Mouse (Mus musculus) right cerebral cortex, postnatal 25 days (tissue): ENCODE results near the gene Hp.
A peak's percentile ranks its signal among the peaks of the same experiment; 100 is the strongest.

Experiments
- DNase-seq: peaks from one replicate; pipeline ENCODE4 v3.0.0; 2022

Hp gene

GRCm38 (mm10) chr8:109578900-109579301 is at the start of gene Hp:
Gene Hp, minus strand, starts transcription at chr8:109579172.
- no peak for DNase-seq

- DNase-seq: peak; percentile 46
Observed at GRCm38 (mm10) chr8:109628638-109629037, 49.7 kb upstream of the Hp start.

- no peak for DNase-seq
Observed at GRCm38 (mm10) chr8:109615569-109615968, 36.6 kb upstream of the Hp start.

DNA sequence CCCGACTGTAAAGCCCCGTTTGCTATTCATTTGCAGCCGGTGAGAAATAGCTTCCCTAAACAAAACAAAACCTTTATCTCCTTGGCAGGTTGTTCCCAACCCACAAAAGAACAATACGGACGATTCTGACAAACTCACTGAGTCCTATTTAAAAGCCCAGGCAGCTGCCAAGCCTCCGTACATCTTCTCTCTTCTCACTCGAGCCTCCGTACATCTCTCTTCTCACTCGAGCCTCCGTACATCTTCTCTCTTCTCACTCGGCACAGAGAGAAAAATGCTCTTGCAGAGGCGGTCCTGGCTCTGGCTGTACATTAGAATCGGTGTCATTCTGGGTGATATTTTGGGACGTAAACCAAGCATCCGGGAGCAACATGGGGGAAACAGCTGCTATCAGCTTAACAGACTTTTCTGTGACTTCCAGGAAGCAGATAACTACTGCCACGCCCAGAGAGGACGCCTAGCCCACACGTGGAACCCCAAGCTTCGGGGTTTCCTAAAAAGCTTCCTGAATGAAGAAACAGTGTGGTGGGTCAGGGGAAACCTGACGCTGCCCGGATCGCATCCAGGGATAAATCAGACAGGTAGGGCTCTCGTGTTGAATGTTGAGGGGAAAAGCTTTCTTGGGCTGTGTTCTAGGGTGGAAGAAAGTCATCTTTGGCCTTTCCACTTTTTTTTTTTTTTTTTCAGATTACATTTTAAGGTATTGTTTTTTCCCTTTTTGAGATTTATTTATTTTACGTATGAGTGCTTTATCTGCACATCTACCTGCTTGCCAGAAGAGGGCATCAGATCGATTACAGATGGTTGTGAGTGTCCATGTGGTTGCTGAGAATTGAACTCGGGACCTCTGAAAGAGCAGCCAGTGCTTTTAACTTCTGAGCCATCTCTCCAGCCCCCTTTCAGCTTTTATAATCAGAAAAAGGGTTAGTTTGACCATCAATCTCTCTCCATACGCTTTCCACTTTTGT is 35.6 kb upstream of the Hp start, which contains the start of gene Pkd1l3:
Gene Pkd1l3 (plus strand): TSS at position 275 of the 968 bp plus-strand sequence.
- DNase-seq: no peak

DNA sequence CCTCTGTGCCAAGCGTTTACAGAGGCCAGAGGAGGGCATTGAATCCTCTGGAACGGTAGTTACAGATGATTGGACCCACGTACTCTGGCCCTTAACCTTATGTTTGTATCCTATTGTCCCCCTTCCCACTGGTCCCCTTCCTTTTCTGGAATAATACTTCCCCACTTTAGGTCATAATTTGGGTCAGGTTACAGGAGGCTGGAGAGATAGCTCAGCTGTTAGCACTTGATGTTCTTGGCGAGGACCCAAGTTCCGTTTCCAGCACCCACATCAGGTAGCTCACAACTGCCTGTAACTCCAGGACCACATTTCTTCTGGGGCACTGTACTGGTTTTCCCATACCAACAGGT is 30.2 kb upstream of the Hp start:
- DNase-seq: no peak

DNA sequence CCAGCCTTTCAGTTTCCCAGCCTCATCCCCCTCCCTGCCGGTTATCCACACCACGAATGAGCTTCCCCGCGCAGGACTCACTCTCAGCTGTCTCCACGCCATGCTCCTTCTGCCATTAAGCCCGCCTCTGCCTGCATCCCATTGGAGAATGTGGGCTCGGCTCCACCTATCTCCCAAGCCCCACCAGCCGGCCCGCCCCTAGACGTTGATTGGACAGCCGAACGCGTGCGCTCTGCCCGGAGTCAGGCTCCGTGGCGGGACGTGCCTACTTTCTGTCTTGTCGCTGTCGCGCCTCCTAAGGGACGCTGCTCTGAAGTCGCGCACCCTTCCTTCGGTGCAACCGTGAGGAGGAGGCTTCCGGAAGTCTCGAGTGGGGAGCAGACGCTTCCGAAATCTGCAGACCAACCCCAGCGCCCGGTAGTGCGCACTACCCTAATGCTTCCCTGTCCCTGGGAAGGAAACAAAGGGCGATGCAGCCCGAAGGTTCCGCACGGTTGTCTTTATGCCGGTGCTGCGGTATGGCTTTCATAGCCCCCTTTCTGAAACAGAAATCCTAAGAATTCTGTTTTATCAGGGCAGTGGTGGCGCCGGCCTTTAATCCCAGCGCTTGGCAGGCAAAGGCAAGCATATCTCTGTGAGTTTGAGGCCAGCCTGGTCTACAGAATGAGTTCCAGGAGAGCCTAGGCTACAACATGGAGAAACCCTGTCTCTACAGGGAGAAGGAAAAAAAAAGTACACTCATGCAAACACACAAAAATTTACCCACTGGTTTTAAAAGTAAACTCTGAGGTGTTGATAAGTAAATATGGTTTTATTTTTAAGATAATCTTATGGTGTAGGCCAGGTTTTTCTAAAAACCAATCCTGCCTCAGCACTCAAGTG is 29.5 kb upstream of the Hp start, which contains the start of gene Dhodh:
Gene Dhodh (minus strand): TSS at position 403 of the 882 bp plus-strand sequence.
- peak; percentile 98 for DNase-seq

- DNase-seq: no peak
Observed at GRCm38 (mm10) chr8:109607650-109608049, 28.7 kb upstream of the Hp start.

DNA sequence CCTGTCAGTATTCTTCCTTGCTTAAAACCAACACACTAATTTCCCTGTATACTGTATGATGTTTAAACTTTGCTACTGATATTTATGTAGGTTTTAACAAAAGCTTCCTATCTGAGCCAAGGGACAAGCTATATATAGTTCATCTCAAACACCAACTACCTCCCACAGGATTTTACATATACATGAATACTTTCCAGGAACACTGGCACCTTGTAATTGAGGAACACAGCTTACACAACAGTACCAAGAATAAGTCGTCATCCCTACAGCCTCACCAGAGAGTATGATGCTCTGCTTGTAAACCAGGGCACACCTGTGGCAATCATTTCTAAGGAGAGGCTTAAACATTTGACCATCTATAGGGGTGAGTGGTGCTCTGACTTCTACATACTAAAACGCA is 27.8 kb upstream of the Hp start:
- no peak for DNase-seq

DNA sequence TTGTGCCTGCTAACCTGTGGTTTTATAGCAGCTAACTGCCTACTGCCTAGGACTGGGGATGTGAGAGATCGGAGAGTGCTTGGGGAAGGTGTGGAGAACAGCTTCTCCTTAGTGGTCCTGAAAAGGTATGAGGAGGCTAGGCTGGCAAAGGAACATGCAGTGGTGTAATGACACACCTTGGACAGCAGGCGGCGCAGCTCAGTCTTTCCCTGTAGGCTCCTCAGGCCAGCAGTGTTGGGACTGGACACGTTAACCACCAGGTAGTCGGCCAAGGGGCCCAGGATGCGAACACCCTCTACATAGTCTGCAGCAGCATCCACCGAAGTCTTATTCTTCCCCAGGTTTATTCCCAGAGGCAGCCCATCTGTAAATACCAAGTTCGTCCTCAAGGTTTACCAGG is 16.9 kb upstream of the Hp start:
- no peak for DNase-seq

GRCm38 (mm10) chr8:109593117-109593788 is 14.3 kb upstream of the Hp start:
- no peak for DNase-seq

DNA sequence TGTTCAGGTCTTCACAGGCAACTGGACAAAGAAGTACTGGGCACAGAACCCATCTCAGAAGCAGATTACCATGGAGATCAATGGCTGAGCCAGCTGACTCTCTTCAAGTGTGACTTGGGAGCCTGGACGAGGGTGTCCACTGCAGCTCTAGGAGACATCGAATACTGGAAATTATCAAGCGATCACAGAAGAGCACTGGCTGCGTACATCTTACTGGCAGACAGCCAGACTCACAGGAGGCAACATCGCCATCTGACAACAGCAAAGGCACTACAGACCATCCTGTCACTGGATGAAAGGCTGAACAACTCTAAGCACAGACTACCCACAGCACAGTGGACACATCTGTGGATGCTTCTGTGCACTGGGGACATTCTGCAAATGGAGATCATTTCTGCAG is 13.2 kb upstream of the Hp start:
- DNase-seq: no peak

DNA sequence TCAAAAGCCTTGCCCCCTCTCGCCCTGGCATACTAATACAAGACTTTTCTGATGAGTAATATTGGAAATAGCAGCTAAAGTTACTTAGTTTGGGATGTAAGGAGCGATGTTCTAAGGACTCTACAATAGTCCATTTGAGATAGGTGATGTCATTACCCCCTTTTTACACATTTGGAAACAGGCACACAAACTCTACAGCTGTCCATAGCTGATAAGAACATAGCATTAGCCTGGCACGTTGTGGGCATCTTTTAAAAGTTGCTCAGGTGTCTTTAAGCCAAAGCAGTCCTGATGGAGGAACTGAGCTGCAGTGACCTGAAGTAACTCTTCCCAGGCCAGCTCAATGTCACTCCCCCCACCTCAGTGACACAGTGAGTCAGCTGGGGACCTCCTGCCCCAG is 12.4 kb upstream of the Hp start:
- no peak for DNase-seq

DNA sequence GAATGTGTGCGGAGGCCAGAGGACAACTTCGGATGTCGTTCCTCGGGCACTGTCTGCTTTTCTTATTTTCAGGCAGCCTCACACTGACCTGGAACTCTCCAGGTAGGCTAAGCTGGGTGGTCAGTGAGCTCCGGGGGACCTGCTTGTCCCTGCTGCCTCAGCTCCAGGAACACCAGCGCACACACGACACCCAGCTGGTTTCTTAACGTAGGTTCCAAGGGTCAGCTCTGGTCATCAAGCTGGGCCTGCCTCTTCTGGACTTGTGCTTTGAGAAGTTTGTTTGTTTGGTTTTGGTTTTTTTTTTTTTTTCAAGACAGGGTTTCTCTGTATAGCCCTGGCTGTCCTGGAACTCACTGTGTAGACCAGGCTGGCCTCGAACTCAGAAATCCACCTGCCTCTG is 11.9 kb upstream of the Hp start:
- DNase-seq: no peak

DNA sequence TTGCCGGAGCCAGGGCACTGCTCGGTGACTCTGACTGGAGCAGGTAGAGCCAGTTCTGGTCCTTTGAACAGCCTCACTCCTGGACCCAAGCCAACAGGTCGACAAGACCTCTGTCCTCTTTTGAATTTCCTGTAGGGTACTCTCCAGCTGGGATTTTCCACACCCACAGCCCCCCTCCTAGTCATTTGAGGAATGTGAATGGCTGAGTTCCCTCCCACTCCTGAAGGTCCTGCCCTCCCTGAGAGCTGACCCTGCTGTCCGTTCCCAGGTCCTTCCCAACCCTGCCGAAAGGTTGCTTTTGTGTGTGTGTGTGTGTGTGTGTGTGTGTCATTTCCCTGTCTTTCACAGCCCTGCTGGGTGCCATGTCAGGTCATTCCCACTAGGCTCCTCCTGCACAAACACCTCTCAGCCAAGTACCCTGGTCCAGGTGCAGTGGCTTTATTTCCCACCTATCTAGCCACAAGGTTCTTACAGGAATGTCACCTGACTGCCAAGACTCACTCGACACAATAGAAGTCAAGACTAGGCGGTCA is 8.1 kb upstream of the Hp start:
- no peak for DNase-seq

- no peak for DNase-seq
Observed at GRCm38 (mm10) chr8:109585652-109586051, 6.7 kb upstream of the Hp start.

GRCm38 (mm10) chr8:109584830-109585229 is 5.9 kb upstream of the Hp start:
- DNase-seq: no peak

DNA sequence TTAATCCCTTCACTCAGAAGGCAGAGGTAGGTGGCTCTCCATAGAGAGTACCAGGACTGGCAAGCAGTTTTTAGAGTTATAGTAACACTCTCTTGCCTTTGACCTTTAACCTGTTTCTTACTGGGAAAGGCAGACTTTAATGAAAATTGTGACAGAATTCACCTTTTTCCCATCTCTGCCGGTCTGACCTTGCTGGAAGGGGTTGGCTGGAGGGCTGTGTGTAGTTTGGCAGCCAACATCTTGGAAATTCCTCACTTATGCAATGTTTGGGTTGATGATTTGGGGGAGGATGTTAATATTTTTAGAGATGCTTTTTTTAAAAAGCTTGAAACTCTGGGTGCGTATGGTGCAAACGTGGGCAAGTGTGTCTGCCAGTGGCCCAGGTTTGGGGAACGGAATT is 5.3 kb upstream of the Hp start:
- DNase-seq: no peak

GRCm38 (mm10) chr8:109576311-109576710 is 2.7 kb downstream of the Hp start:
- DNase-seq: no peak

DNA sequence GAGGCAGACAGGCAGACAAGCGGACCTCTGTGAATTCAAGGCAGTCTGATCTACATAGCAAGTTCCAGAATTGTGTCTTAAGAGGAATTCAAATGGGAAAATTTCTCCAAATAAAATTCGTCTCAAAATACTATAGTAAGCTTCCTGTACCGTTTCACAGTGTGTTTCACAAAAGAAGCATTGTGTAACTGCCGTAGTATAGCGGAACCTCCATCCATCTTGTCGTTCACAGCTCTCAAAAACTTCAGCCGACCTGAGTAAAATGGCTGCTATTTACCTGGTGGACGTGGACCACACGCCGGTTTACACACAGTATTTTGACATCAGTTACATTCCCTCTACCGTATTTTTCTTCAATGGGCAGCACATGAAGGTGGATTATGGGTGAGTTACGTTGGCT is 7.8 kb downstream of the Hp start:
- DNase-seq: no peak

DNA sequence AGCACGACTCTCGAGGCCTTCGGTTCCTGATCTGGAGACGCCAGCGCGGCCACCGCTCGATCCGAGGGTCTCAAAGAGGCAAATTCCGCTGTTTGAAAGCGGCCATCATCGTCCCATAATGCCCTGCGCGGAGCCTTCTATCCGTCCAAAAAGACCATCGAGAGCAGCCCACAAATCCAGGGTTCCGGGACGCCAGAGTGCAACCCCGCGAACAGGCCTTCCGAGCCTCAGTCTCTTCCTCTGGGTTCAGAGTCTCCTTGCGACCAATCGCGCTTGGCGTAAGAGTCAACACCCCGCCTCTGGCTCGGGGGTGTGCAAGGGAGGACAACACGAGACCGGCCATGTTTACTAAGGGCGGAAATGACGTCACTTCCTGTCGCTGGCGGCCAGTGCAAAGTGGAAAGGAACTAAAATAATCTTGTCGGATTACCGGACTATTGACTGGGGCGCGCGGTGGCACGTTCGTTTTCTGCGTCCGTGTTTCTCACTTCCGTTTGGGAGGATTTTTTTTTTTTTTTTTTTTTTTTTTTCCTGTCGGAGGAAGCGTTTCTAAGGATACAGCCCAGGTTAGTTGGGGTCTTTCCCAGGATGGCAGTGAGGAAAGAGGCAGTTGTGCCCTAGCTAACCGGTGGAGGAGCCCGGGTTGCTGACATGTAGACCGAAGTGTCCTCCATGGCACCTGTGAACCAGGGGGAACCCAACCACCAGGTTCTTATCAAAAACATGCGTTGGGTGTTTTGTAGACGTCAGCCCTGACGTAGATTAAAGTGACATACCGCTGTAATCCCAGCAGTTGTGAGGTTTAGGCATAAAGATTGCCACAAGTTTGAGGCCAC is 13.3 kb downstream of the Hp start, which contains the start of the genes Dhx38 and Txnl4b:
Gene Dhx38 (minus strand): TSS at position 364 of the 836 bp plus-strand sequence.
Gene Txnl4b (plus strand): TSS at position 395 of the 836 bp plus-strand sequence.
- peak; percentile 99 for DNase-seq

- no peak for DNase-seq
Observed at GRCm38 (mm10) chr8:109564766-109565165, 14.2 kb downstream of the Hp start.

GRCm38 (mm10) chr8:109563881-109564280 is 15.1 kb downstream of the Hp start:
- no peak for DNase-seq
